Mouse (Mus musculus) intestine, postnatal 0 days (tissue): ENCODE measurements at regions not wholly inside any gene's neighbourhood (a gene's known extent, or its start where the extent isn't known, plus 50 kb on each side); places are given as distances from the start of the nearest gene placed in this dataset.

ENCODE experiments used
- ATAC-seq: fragments of 200-750 bp; cut with Nextera tagmentation; 2 replicates; pipeline ENCODE4 v1.8.0; 2017; ENCODE audit warnings: mild to moderate bottlenecking, moderate TSS enrichment, moderate library complexity
- H3K27ac ChIP-seq: fragments of 300-500 bp; sonication (generic); 2 replicates; pipeline ENCODE4 v1.5.1; 2014; ENCODE audit warnings: mild to moderate bottlenecking, low read depth, low read length, moderate library complexity
- H3K27me3 ChIP-seq: fragments of 300-500 bp; sonication (generic); replicated peaks from 2 replicates; pipeline ENCODE4 v1.6.1; 2014; ENCODE audit warnings: low read length, mixed read lengths; ENCODE audit not compliant: control insufficient read depth, insufficient read depth
- H3K36me3 ChIP-seq: fragments of 300-500 bp; sonication (generic); 2 replicates; pipeline ENCODE4 v1.6.1; 2014; ENCODE audit warnings: mild to moderate bottlenecking, moderate library complexity; ENCODE audit not compliant: control insufficient read depth, insufficient read depth
- H3K4me1 ChIP-seq: fragments of 300-500 bp; sonication (generic); replicated peaks from 2 replicates; pipeline ENCODE4 v1.6.1; 2014; ENCODE audit warnings: antibody characterized with exemption, low read length, mixed read lengths; ENCODE audit not compliant: control insufficient read depth, insufficient read depth
- H3K4me2 ChIP-seq: fragments of 300-500 bp; sonication (generic); replicated peaks from 2 replicates; pipeline ENCODE4 v1.6.1; 2014; ENCODE audit warnings: low read depth, mild to moderate bottlenecking, moderate library complexity
- H3K4me3 ChIP-seq: fragments of 300-500 bp; sonication (generic); 2 replicates; pipeline ENCODE4 v1.5.1; 2014; ENCODE audit warnings: low read depth, low read length
- H3K9ac ChIP-seq: fragments of 300-500 bp; sonication (generic); 2 replicates; pipeline ENCODE4 v1.6.1; 2014; ENCODE audit warnings: mild to moderate bottlenecking, low read depth, low read length
- H3K9me3 ChIP-seq: fragments of 300-500 bp; sonication (generic); 2 replicates; pipeline ENCODE4 v1.6.1; 2016; ENCODE audit warnings: mixed run types; ENCODE audit not compliant: control insufficient read depth
- CTCF ChIP-seq: sonication (generic); IDR thresholded peaks from 2 replicates; pipeline ENCODE4 v1.5.1; 2016; ENCODE audit warnings: low read depth, mild to moderate bottlenecking, control low read depth, antibody characterized with exemption, moderate library complexity
- WGBS: fragments of 180-500 bp; shearing (Covaris S2); extraction: QIAGEN DNeasy Blood & Tissue Kit; methylation state at CpG from one replicate; pipeline ENCODE4 v1.1.7; 2014; 5-methylcytosine and 5-hydroxymethylcytosine counted together

GRCm38 (mm10) chr4:119057826-119058225 lies 50.7 kb upstream of the Slc2a1 start:
- no peak for TF ChIP-seq CTCF
- H3K4me2 ChIP-seq = no peak overlapping the region
- H3K36me3 ChIP-seq = no peaks in the 10 kb centered on the region
- H3K27me3 ChIP-seq = no peaks in the 10 kb centered on the region
- no peak for ATAC-seq
- no peaks in the 10 kb centered on the region for H3K4me1 ChIP-seq
- H3K9ac ChIP-seq = no peak overlapping the region
- no peak overlapping the region for H3K27ac ChIP-seq
- 72% methylated on average over 1 of the region's 1 CpGs for WGBS
- no peaks in the 10 kb centered on the region for H3K9me3 ChIP-seq
- no peak overlapping the region for H3K4me3 ChIP-seq
